Mouse (Mus musculus): Measurements from ENCODE around the gene Ap5z1. TPM values are rescaled to one million over a fixed set of nuclear protein-coding genes. Genes with fewer than 3 reads are reported as not detected.
A peak's percentile ranks its signal among the peaks of the same experiment; 100 is the strongest.

Gene Ap5z1
- total and polyA plus RNA-seq, 2 experiments from 2014 or later: 7.8 to 16.7 TPM

- H3K4me3 ChIP-seq (ENCODE audit: low read depth, low read length): no peak overlapping the region
- H3K36me3 ChIP-seq (ENCODE audit: insufficient read depth): peaks cover 23% of the 10 kb centered on the region
- H3K4me2 ChIP-seq (ENCODE audit: low read depth): no peak overlapping the region
- no peak overlapping the region for H3K9ac ChIP-seq
- DNase-seq: no peak
- ATAC-seq: no peak
- no peaks in the 10 kb centered on the region for H3K9me3 ChIP-seq (ENCODE audit: low read length)
- no peak overlapping the region for H3K27ac ChIP-seq (ENCODE audit: low read depth, low read length)
- H3K27me3 ChIP-seq (ENCODE audit: insufficient read depth, low read length): no peaks in the 10 kb centered on the region
- 90% methylated on average over 16 of the region's 16 CpGs for WGBS
- TF ChIP-seq CTCF (IDR thresholded peaks at IDR 0.05; ENCODE audit: low read depth): no peak
- peaks cover 9% of the 10 kb centered on the region for H3K4me1 ChIP-seq (ENCODE audit: insufficient read depth)
Observed at GRCm38 (mm10) chr5:142438380-142438938, 25.3 kb upstream of the Ap5z1 start.

GRCm38 (mm10) chr5:142439911-142440432, 23.8 kb upstream of the Ap5z1 start:
- Histone ChIP-seq H3K4me1 (ENCODE audit: insufficient read depth) (peaks cover 6% of the 10 kb centered on the region), H3K9me3 (ENCODE audit: low read length) (no peaks in the 10 kb centered on the region), H3K4me2 (ENCODE audit: low read depth) (peak overlapping the region; percentile 52), H3K27me3 (ENCODE audit: insufficient read depth, low read length) (no peaks in the 10 kb centered on the region), H3K9ac (peak overlapping the region; percentile 37; the same call in 1 of the 2 replicates), H3K4me3 (ENCODE audit: low read depth, low read length) (peak overlapping the region; percentile 24; the same call in 1 of the 2 replicates), H3K27ac (ENCODE audit: low read depth, low read length) (peak overlapping the region; percentile 21; the same call in 1 of the 2 replicates), H3K36me3 (ENCODE audit: insufficient read depth) (peaks cover 20% of the 10 kb centered on the region)
- TF ChIP-seq CTCF (IDR thresholded peaks at IDR 0.05; ENCODE audit: low read depth): no peak
- DNase-seq: no peak
- WGBS: 5% methylated on average over 12 of the region's 12 CpGs
- peak; percentile 44; the same call in 1 of the 2 replicates for ATAC-seq

- H3K4me1 ChIP-seq (ENCODE audit: insufficient read depth): peaks cover 9% of the 10 kb centered on the region
- peaks cover 14% of the 10 kb centered on the region for H3K36me3 ChIP-seq (ENCODE audit: insufficient read depth)
- no peak for TF ChIP-seq CTCF (IDR thresholded peaks at IDR 0.05; ENCODE audit: low read depth)
- peak overlapping the region; percentile 52 for H3K4me2 ChIP-seq (ENCODE audit: low read depth)
- ATAC-seq: peak; percentile 87
- H3K9me3 ChIP-seq (ENCODE audit: low read length): no peaks in the 10 kb centered on the region
- WGBS: 1% methylated on average over 18 of the region's 19 CpGs
- H3K27me3 ChIP-seq (ENCODE audit: insufficient read depth, low read length): no peaks in the 10 kb centered on the region
- H3K4me3 ChIP-seq (ENCODE audit: low read depth, low read length): peak overlapping the region; percentile 24
- 0 out of 2 replicates have a peak overlapping the region, but pooled peaks have one; percentile 37 for H3K9ac ChIP-seq
- DNase-seq: peak; percentile 55
- peak overlapping the region; percentile 50; the same call in 1 of the 2 replicates for H3K27ac ChIP-seq (ENCODE audit: low read depth, low read length)
Observed at GRCm38 (mm10) chr5:142440451-142441147, 23.1 kb upstream of the Ap5z1 start.

GRCm38 (mm10) chr5:142441332-142442044, 22.3 kb upstream of the Ap5z1 start:
- no peak overlapping the region for H3K9ac ChIP-seq
- H3K27me3 ChIP-seq (ENCODE audit: insufficient read depth, low read length): no peaks in the 10 kb centered on the region
- peaks cover 6% of the 10 kb centered on the region; the same call in 1 of the 2 replicates for H3K36me3 ChIP-seq (ENCODE audit: insufficient read depth)
- TF ChIP-seq CTCF (IDR thresholded peaks at IDR 0.05; ENCODE audit: low read depth): no peak
- H3K4me1 ChIP-seq (ENCODE audit: insufficient read depth): peaks cover 9% of the 10 kb centered on the region
- peak overlapping the region; percentile 50; the same call in 1 of the 2 replicates for H3K27ac ChIP-seq (ENCODE audit: low read depth, low read length)
- ATAC-seq: no peak
- no peaks in the 10 kb centered on the region for H3K9me3 ChIP-seq (ENCODE audit: low read length)
- 66% methylated on average over 22 of the region's 22 CpGs for WGBS
- H3K4me2 ChIP-seq (ENCODE audit: low read depth): no peak overlapping the region
- DNase-seq: no peak
- H3K4me3 ChIP-seq (ENCODE audit: low read depth, low read length): no peak overlapping the region

GRCm38 (mm10) chr5:142442045-142442440, 21.7 kb upstream of the Ap5z1 start:
- peaks cover 9% of the 10 kb centered on the region for H3K4me1 ChIP-seq (ENCODE audit: insufficient read depth)

GRCm38 (mm10) chr5:142443514-142443913, 20.2 kb upstream of the Ap5z1 start:
- Histone ChIP-seq H3K27ac (ENCODE audit: low read depth, low read length) (no peak overlapping the region), H3K4me3 (ENCODE audit: low read depth, low read length) (no peak overlapping the region), H3K9ac (no peak overlapping the region), H3K4me1 (ENCODE audit: insufficient read depth) (peaks cover 9% of the 10 kb centered on the region), H3K9me3 (ENCODE audit: low read length) (no peaks in the 10 kb centered on the region), H3K4me2 (ENCODE audit: low read depth) (no peak overlapping the region), H3K36me3 (ENCODE audit: insufficient read depth) (no peaks in the 10 kb centered on the region; the same call in 1 of the 2 replicates), H3K27me3 (ENCODE audit: insufficient read depth, low read length) (no peaks in the 10 kb centered on the region)
- 61% methylated on average over 15 of the region's 15 CpGs for WGBS
- DNase-seq (no peak), ATAC-seq (no peak)
- TF ChIP-seq CTCF (IDR thresholded peaks at IDR 0.05; ENCODE audit: low read depth): no peak

More at GRCm38 (mm10) chr5:142442045-142442440, 21.7 kb upstream of the Ap5z1 start:
- Histone ChIP-seq H3K9me3 (ENCODE audit: low read length) (no peaks in the 10 kb centered on the region), H3K27ac (ENCODE audit: low read depth, low read length) (no peak overlapping the region), H3K4me2 (ENCODE audit: low read depth) (no peak overlapping the region), H3K36me3 (ENCODE audit: insufficient read depth) (peaks cover 2% of the 10 kb centered on the region; the same call in 1 of the 2 replicates), H3K9ac (no peak overlapping the region), H3K4me3 (ENCODE audit: low read depth, low read length) (no peak overlapping the region), H3K27me3 (ENCODE audit: insufficient read depth, low read length) (no peaks in the 10 kb centered on the region)
- TF ChIP-seq CTCF (IDR thresholded peaks at IDR 0.05; ENCODE audit: low read depth): no peak
- no peak for DNase-seq
- WGBS: 89% methylated on average over 7 of the region's 7 CpGs
- no peak for ATAC-seq
